Mouse (Mus musculus) bone marrow macrophage, adult 2 months (primary cell): ENCODE measurements around the gene Btn2a2.

Experiments
- CTCF ChIP-seq: IDR thresholded peaks from 2 replicates; pipeline ENCODE4 v1.5.1; 2012; ENCODE audit warnings: low read depth, mild to moderate bottlenecking, low read length, moderate library complexity
- POLR2A ChIP-seq: IDR thresholded peaks from 2 replicates; pipeline ENCODE4 v1.6.1; 2012; ENCODE audit warnings: mild to moderate bottlenecking, low read depth, low read length, borderline replicate concordance

DNA sequence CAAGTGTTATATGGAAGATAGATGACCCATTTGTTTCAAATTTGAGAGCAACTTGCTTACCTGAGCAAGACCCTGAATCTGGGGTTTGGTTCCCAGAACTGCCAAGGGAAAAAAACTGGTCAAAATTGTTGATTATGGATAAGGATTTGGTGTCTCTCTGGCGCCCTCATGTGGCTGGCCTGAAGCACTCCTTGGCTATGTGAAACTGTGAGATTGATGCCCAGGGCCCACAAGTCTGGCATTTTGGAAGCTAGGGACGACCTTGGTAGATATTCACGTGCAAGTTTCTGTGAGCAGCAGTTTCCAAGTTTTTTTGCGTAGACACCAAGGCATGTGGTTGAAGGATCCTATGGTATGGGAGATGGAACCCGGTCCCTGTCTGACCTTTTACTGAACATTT lies 36.0 kb upstream of the Btn2a2 start:
- peak; percentile 85 for TF ChIP-seq CTCF
- TF ChIP-seq POLR2A, result no peak
